12 mouse cellular contexts compared by ENCODE assay signal in the genomic region with DNA sequence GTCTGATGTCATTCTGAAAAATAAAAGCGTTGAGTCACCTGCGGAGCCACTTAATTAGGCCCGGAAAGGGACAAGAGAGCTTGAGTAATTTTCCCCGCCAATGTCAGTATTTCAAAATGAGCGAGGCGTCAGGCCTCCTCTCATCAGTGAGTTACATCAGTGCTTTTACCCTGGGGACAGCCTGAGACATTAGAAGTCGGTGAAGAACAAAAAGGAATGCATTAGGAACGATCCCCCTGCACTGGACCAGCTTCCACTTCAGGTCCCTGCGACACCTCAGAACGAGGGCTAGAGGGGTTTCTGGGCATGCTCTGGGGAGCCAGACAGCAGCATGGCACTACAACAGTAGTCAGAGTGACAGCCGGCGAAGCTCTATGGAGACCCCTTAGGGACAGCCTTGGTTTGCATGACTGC.
DNase-seq lines count a peak whose midpoint lies in the region; ATAC-seq lines count a peak whose summit lies in the region.
"Had no signal": no experiment of that assay in that cellular context is flagged by ENCODE, and none has a peak within 500 bp of the region (broad histone marks: within the 10 kb centered on the region; RNA-seq: fewer than 3 reads in every experiment).

No protein-coding gene starts in this region.

- H3K27ac ChIP-seq in forebrain, embryonic 12.5 days, result peak overlapping the region; percentile 85
- 0 out of 2 replicates have a peak overlapping the region, but pooled peaks have one; percentile 32 for H3K27ac ChIP-seq in hindbrain, embryonic 15.5 days (replicated peaks)
- H3K27ac ChIP-seq: limb, embryonic 15.5 days had no signal

- ATAC-seq in forebrain, embryonic 12.5 days (ENCODE audit: low FRiP score), result peak; percentile 79; the same call in 1 of the 2 replicates
- ATAC-seq in hindbrain, embryonic 15.5 days (ENCODE audit: low FRiP score, low read depth), result peak; percentile 39; the same call in 1 of the 2 replicates
- ATAC-seq: activated CD4-positive, CD25-positive, alpha-beta regulatory T cell, adult 4 months had no signal

- H3K27me3 ChIP-seq in forebrain, embryonic 12.5 days, result peaks cover 5% of the 10 kb centered on the region; the same call in 1 of the 2 replicates
- no peaks in the 10 kb centered on the region for H3K27me3 ChIP-seq in hindbrain, embryonic 15.5 days
- H3K27me3 ChIP-seq: limb, embryonic 15.5 days had no signal

- peaks cover 34% of the 10 kb centered on the region for H3K4me1 ChIP-seq in forebrain, embryonic 12.5 days
- H3K4me1 ChIP-seq in hindbrain, embryonic 15.5 days (replicated peaks), result peaks cover 26% of the 10 kb centered on the region

- H3K9ac ChIP-seq in forebrain, embryonic 12.5 days, result no peak overlapping the region
- no peak overlapping the region for H3K9ac ChIP-seq in hindbrain, embryonic 15.5 days
- H3K9ac ChIP-seq: limb, embryonic 15.5 days had no signal

- no peaks in the 10 kb centered on the region for H3K36me3 ChIP-seq in forebrain, embryonic 12.5 days (replicated peaks)
- no peaks in the 10 kb centered on the region for H3K36me3 ChIP-seq in hindbrain, embryonic 15.5 days
- H3K36me3 ChIP-seq: limb, embryonic 15.5 days had no signal

- WGBS in forebrain, embryonic 12.5 days, result 12% methylated on average over 12 of the region's 12 CpGs
- 13% methylated on average over 12 of the region's 12 CpGs for WGBS in hindbrain, embryonic 15.5 days

- H3K4me3 ChIP-seq in forebrain, embryonic 12.5 days (replicated peaks), result no peak overlapping the region
- H3K4me3 ChIP-seq in hindbrain, embryonic 15.5 days, result no peak overlapping the region
- H3K4me3 ChIP-seq: limb, embryonic 15.5 days; megakaryocyte, embryonic 14.5 days had no signal

- DNase-seq in lung, postnatal 25 days (ENCODE audit: low spot score), result peak; percentile 34
- no peak for DNase-seq in lung, postnatal 10 days
- peak; percentile 58 for DNase-seq in retina, embryonic 14.5 days (ENCODE audit: low spot score)
- no peak for DNase-seq in right cerebral cortex, postnatal 36 days (ENCODE audit: low spot score in 2 of 2)
- no peak for DNase-seq in left cerebral cortex, adult 18-20 months (ENCODE audit: low spot score in 2 of 2)
- DNase-seq: cerebellum, adult 11-12 months; kidney, adult 11 months had no signal

- no peaks in the 10 kb centered on the region for H3K9me3 ChIP-seq in forebrain, embryonic 12.5 days
- no peaks in the 10 kb centered on the region for H3K9me3 ChIP-seq in hindbrain, embryonic 15.5 days
- H3K9me3 ChIP-seq: limb, embryonic 15.5 days had no signal

- H3K4me2 ChIP-seq in forebrain, embryonic 12.5 days, result peak overlapping the region; percentile 6
- peak overlapping the region; percentile 11; the same call in 1 of the 2 replicates for H3K4me2 ChIP-seq in hindbrain, embryonic 15.5 days
- H3K4me2 ChIP-seq: limb, embryonic 15.5 days had no signal

Comparison
In these comparisons a context has a peak if more than half of its experiments do, and no peak if none do; other contexts are left out.
1. DNase-seq: peak in lung, postnatal 25 days (single experiment) and retina, embryonic 14.5 days (single experiment); none in lung, postnatal 10 days (single experiment), right cerebral cortex, postnatal 36 days (0 of 2) and left cerebral cortex, adult 18-20 months (0 of 2).